Comparison of ENCODE assay signal across 9 mouse cellular contexts in the genomic region with DNA sequence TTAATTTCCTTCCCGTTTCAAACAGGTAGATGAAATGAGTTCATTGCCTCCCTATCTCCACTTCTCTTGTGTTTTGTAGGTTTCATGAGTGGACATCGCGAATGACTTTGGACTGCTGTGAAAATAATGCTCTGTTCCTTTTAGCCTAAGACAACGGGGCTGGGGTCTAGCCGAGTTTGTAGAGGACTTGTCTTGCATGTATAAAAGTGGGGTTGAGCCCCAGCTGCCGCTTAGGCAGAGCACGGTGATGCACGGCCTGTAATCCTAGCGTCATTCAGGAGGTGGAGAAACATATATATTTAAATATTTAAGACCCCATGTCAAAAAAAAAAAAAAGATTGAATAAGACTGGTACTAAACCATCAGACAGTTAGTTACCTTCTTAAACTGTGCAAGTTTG. TPM values are rescaled to one million over a fixed set of nuclear protein-coding genes. Genes with fewer than 3 reads are reported as not detected.
DNase-seq lines count a peak whose midpoint lies in the region; ATAC-seq lines count a peak whose summit lies in the region.
"Had no signal": no experiment of that assay in that cellular context is flagged by ENCODE, and none has a peak within 500 bp of the region (broad histone marks: within the 10 kb centered on the region; RNA-seq: fewer than 3 reads in every experiment).

No protein-coding gene starts in this region.

- peak overlapping the region; percentile 58; the same call in 1 of the 2 replicates for H3K9ac ChIP-seq in kidney, embryonic 14.5 days (ENCODE audit: low read depth, low read length)
- H3K9ac ChIP-seq in embryonic facial prominence, embryonic 11.5 days (replicated peaks; ENCODE audit: low read length) = peak overlapping the region; percentile 69
- peak overlapping the region; percentile 83 for H3K9ac ChIP-seq in hindbrain, embryonic 16.5 days (ENCODE audit: low read depth, low read length)
- H3K9ac ChIP-seq in midbrain, embryonic 16.5 days (ENCODE audit: low read depth, low read length) = peak overlapping the region; percentile 83

- no peaks in the 10 kb centered on the region for H3K36me3 ChIP-seq in kidney, embryonic 14.5 days (ENCODE audit: control insufficient read depth, insufficient read depth, low read length)
- no peaks in the 10 kb centered on the region for H3K36me3 ChIP-seq in embryonic facial prominence, embryonic 11.5 days (replicated peaks; ENCODE audit: control insufficient read depth, insufficient read depth, low read depth, low read length)
- H3K36me3 ChIP-seq in hindbrain, embryonic 16.5 days (ENCODE audit: control insufficient read depth, insufficient read depth, low read length) = no peaks in the 10 kb centered on the region
- H3K36me3 ChIP-seq in midbrain, embryonic 16.5 days (ENCODE audit: control insufficient read depth, insufficient read depth, low read length) = no peaks in the 10 kb centered on the region

- H3K4me3 ChIP-seq in kidney, embryonic 14.5 days (ENCODE audit: low read length) = peak overlapping the region; percentile 56
- H3K4me3 ChIP-seq in embryonic facial prominence, embryonic 11.5 days (ENCODE audit: low read depth, low read length) = peak overlapping the region; percentile 55
- H3K4me3 ChIP-seq in hindbrain, embryonic 16.5 days (ENCODE audit: low read length) = peak overlapping the region; percentile 73
- peak overlapping the region; percentile 68 for H3K4me3 ChIP-seq in midbrain, embryonic 16.5 days (ENCODE audit: low read depth, low read length)

- no peaks in the 10 kb centered on the region for H3K4me1 ChIP-seq in kidney, embryonic 14.5 days (ENCODE audit: control insufficient read depth, insufficient read depth, low read length)
- peaks cover 4% of the 10 kb centered on the region; the same call in 1 of the 2 replicates for H3K4me1 ChIP-seq in embryonic facial prominence, embryonic 11.5 days (ENCODE audit: control insufficient read depth, insufficient read depth, low read length)
- peaks cover 7% of the 10 kb centered on the region for H3K4me1 ChIP-seq in hindbrain, embryonic 16.5 days (ENCODE audit: control insufficient read depth, insufficient read depth, low read depth, low read length)
- H3K4me1 ChIP-seq in midbrain, embryonic 16.5 days (ENCODE audit: control insufficient read depth, insufficient read depth, low read length) = peaks cover 4% of the 10 kb centered on the region

- H3K9me3 ChIP-seq in kidney, embryonic 14.5 days (ENCODE audit: control insufficient read depth, low read length) = 0 out of 2 replicates have a peak, but pooled peaks cover 2% of the 10 kb centered on the region
- H3K9me3 ChIP-seq in embryonic facial prominence, embryonic 11.5 days (replicated peaks; ENCODE audit: control insufficient read depth, low read length) = no peaks in the 10 kb centered on the region
- H3K9me3 ChIP-seq in hindbrain, embryonic 16.5 days (ENCODE audit: control insufficient read depth, low read length) = no peaks in the 10 kb centered on the region
- H3K9me3 ChIP-seq in midbrain, embryonic 16.5 days (replicated peaks; ENCODE audit: control insufficient read depth, low read length, poor library complexity, severe bottlenecking) = no peaks in the 10 kb centered on the region

- H3K27ac ChIP-seq in kidney, embryonic 14.5 days (ENCODE audit: low read depth, low read length) = no peak overlapping the region
- H3K27ac ChIP-seq in embryonic facial prominence, embryonic 11.5 days (replicated peaks; ENCODE audit: low read depth, low read length) = no peak overlapping the region
- peak overlapping the region; percentile 66; the same call in 1 of the 2 replicates for H3K27ac ChIP-seq in hindbrain, embryonic 16.5 days (ENCODE audit: low read depth, low read length)
- peak overlapping the region; percentile 56; the same call in 1 of the 2 replicates for H3K27ac ChIP-seq in midbrain, embryonic 16.5 days (ENCODE audit: low read length)

- 13% methylated on average over 9 of the region's 9 CpGs for WGBS in kidney, embryonic 14.5 days
- WGBS in embryonic facial prominence, embryonic 11.5 days = 13% methylated on average over 9 of the region's 9 CpGs
- WGBS in hindbrain, embryonic 16.5 days = 8% methylated on average over 9 of the region's 9 CpGs
- WGBS in midbrain, embryonic 16.5 days = 4% methylated on average over 9 of the region's 9 CpGs

- no peak for ATAC-seq in kidney, embryonic 14.5 days (ENCODE audit: low FRiP score, low TSS enrichment)
- no peak for ATAC-seq in embryonic facial prominence, embryonic 11.5 days (replicated peaks; ENCODE audit: insufficient number of reproducible peaks, low FRiP score, low TSS enrichment, low read depth)
- ATAC-seq in hindbrain, embryonic 16.5 days = 0 out of 2 replicates have a peak, but pooled peaks have one; percentile 9
- peak; percentile 69; the same call in 1 of the 2 replicates for ATAC-seq in midbrain, embryonic 16.5 days

- no peak for DNase-seq in kidney, postnatal 14 days
- DNase-seq in embryonic facial prominence, embryonic 11.5 days (ENCODE audit: low spot score) = peak; percentile 13
- DNase-seq in urinary bladder, postnatal 36 days (ENCODE audit: low spot score in 2 of 2) = no peak
- DNase-seq in adrenal gland, adult 2 months = no peak
- no peak for DNase-seq in spleen, postnatal 4 days (ENCODE audit: low spot score in 2 of 2)

- H3K27me3 ChIP-seq in kidney, embryonic 14.5 days (ENCODE audit: control insufficient read depth, insufficient read depth, low read length) = peaks cover 28% of the 10 kb centered on the region
- peaks cover 9% of the 10 kb centered on the region for H3K27me3 ChIP-seq in embryonic facial prominence, embryonic 11.5 days (ENCODE audit: control insufficient read depth, insufficient read depth, low read length)
- H3K27me3 ChIP-seq in hindbrain, embryonic 16.5 days (replicated peaks; ENCODE audit: control insufficient read depth, insufficient read depth, low read length) = peaks cover 4% of the 10 kb centered on the region; the same call in 1 of the 2 replicates
- H3K27me3 ChIP-seq in midbrain, embryonic 16.5 days (ENCODE audit: control insufficient read depth, insufficient read depth, low read depth, low read length) = no peaks in the 10 kb centered on the region

- peak overlapping the region; percentile 97 for H3K4me2 ChIP-seq in kidney, embryonic 14.5 days (replicated peaks; ENCODE audit: low read depth, low read length)
- H3K4me2 ChIP-seq in embryonic facial prominence, embryonic 11.5 days (ENCODE audit: low read depth, low read length) = peak overlapping the region; percentile 93
- peak overlapping the region; percentile 97 for H3K4me2 ChIP-seq in hindbrain, embryonic 16.5 days (ENCODE audit: low read length)
- H3K4me2 ChIP-seq in midbrain, embryonic 16.5 days (ENCODE audit: low read length) = peak overlapping the region; percentile 97

RNA-seq across cellular contexts. Expression of a gene that starts 1.2 kb away (rescaled TPM):
- polyA plus RNA-seq in kidney, embryonic 14.5 days (2014; fragmentation: Nextera tagmentation; extraction: Ambion mirVana) = 0.56 TPM in 1 of 2 replicates, not detected in the other
- polyA plus RNA-seq in embryonic facial prominence, embryonic 11.5 days (2014; fragmentation: Nextera tagmentation; extraction: Ambion mirVana) = 1.3 and 3.8 TPM in 2 replicates
- polyA plus RNA-seq in hindbrain, embryonic 16.5 days (2015; fragmentation: Nextera tagmentation; extraction: Ambion mirVana) = 3.0 TPM in 2 replicates
- 2.3 and 2.6 TPM in 2 replicates for polyA plus RNA-seq in midbrain, embryonic 16.5 days (2015; fragmentation: Nextera tagmentation; extraction: Ambion mirVana)
- not detected for total RNA-seq in adrenal gland, adult 2 months (2021)
- polyA plus RNA-seq in adrenal gland, adult 2 months (2012; rRNA removed) = 0.10 TPM in 1 of 2 replicates, not detected in the other
- total RNA-seq: MEL had no signal

RNA-seq across cellular contexts. Expression of a gene that starts 40.7 kb away (rescaled TPM):
- polyA plus RNA-seq in kidney, embryonic 14.5 days (2014; fragmentation: Nextera tagmentation; extraction: Ambion mirVana) = 4.8 and 5.1 TPM in 2 replicates
- polyA plus RNA-seq in embryonic facial prominence, embryonic 11.5 days (2014; fragmentation: Nextera tagmentation; extraction: Ambion mirVana) = 0.74 and 0.98 TPM in 2 replicates
- polyA plus RNA-seq in hindbrain, embryonic 16.5 days (2015; fragmentation: Nextera tagmentation; extraction: Ambion mirVana) = 0.44 and 0.75 TPM in 2 replicates
- polyA plus RNA-seq in midbrain, embryonic 16.5 days (2015; fragmentation: Nextera tagmentation; extraction: Ambion mirVana) = 0.50 TPM in 2 replicates
- total RNA-seq in adrenal gland, adult 2 months (2021) = 1 to 10 TPM; 2.0 to 3.0 TPM
- polyA plus RNA-seq in adrenal gland, adult 2 months (2012; rRNA removed) = 0.40 and 0.90 TPM in 2 replicates

Comparison
In these comparisons a context has a peak if more than half of its experiments do, and no peak if none do; other contexts are left out.
1. ATAC-seq: peak in hindbrain, embryonic 16.5 days (single experiment) and midbrain, embryonic 16.5 days (single experiment); none in kidney, embryonic 14.5 days (single experiment) and embryonic facial prominence, embryonic 11.5 days (single experiment).
2. H3K27ac ChIP-seq: peak in hindbrain, embryonic 16.5 days (single experiment) and midbrain, embryonic 16.5 days (single experiment); none in kidney, embryonic 14.5 days (single experiment) and embryonic facial prominence, embryonic 11.5 days (single experiment).
3. Peak in every context shown above with its lines, with median percentiles within 50 percentile points of each other: H3K4me2 ChIP-seq, H3K4me3 ChIP-seq and H3K9ac ChIP-seq.